Mouse (Mus musculus): ENCODE measurements around the gene Glipr2.

Glipr2 gene

GRCm38 (mm10) chr4:44010893-44011292 is 53.7 kb downstream of the Glipr2 start:
- no peak for DNase-seq

GRCm38 (mm10) chr4:44011799-44012198 is 54.6 kb downstream of the Glipr2 start:
- DNase-seq, result no peak

- peak; percentile 94 to 98 for DNase-seq
These were observed 55.5 kb downstream of the Glipr2 start for GRCm38 (mm10) chr4:44012376-44013367.

GRCm38 (mm10) chr4:44013391-44014070 is 56.3 kb downstream of the Glipr2 start:
- no peak for DNase-seq

GRCm38 (mm10) chr4:44016071-44016470 is 58.9 kb downstream of the Glipr2 start:
- DNase-seq, result no peak

GRCm38 (mm10) chr4:44016791-44017190 is 59.6 kb downstream of the Glipr2 start:
- peak; percentile 72 to 74 for DNase-seq

GRCm38 (mm10) chr4:44022323-44022722 is 65.1 kb downstream of the Glipr2 start:
- no peak for DNase-seq

GRCm38 (mm10) chr4:44022766-44023165 is 65.6 kb downstream of the Glipr2 start:
- DNase-seq, result no peak

- no peak for DNase-seq
These were observed 66.5 kb downstream of the Glipr2 start for GRCm38 (mm10) chr4:44023681-44024080.

GRCm38 (mm10) chr4:44024241-44024640 is 67.0 kb downstream of the Glipr2 start:
- no peak for DNase-seq

- DNase-seq, result no peak
These were observed 68.4 kb downstream of the Glipr2 start for GRCm38 (mm10) chr4:44025570-44025969.

Data from kidney, postnatal 25 days (tissue).